ENCODE assay signal across 22 mouse cellular contexts in genomic region chr15:83478096-83478495, GRCm38 (mm10).
"Had no signal": no experiment of that assay in that cellular context is flagged by ENCODE, and none has a peak within 500 bp of the region (broad histone marks: within the 10 kb centered on the region; RNA-seq: fewer than 3 reads in every experiment).

No protein-coding gene starts in this region.

- ATAC-seq: forebrain, postnatal 0 days; hindbrain, embryonic 16.5 days; inflammation-experienced regulatory T-cells, adult 6 months; intestine, embryonic 15.5 days; intestine, postnatal 0 days had no signal

- H3K9ac ChIP-seq: forebrain, postnatal 0 days; heart, embryonic 12.5 days; hindbrain, embryonic 12.5 days; hindbrain, embryonic 14.5 days; intestine, embryonic 15.5 days; limb, embryonic 12.5 days; liver, embryonic 13.5 days; liver, embryonic 15.5 days had no signal

- H3K36me3 ChIP-seq: heart, embryonic 10.5 days; heart, embryonic 12.5 days; hindbrain, embryonic 10.5 days; hindbrain, embryonic 12.5 days; intestine, embryonic 15.5 days; limb, embryonic 10.5 days; limb, embryonic 12.5 days; liver, embryonic 13.5 days; liver, embryonic 15.5 days had no signal

- H3K9me3 ChIP-seq: heart, embryonic 10.5 days; heart, embryonic 12.5 days; hindbrain, embryonic 10.5 days; hindbrain, embryonic 12.5 days; intestine, embryonic 15.5 days; limb, embryonic 10.5 days; limb, embryonic 12.5 days; liver, embryonic 13.5 days; liver, embryonic 15.5 days had no signal

- H3K27me3 ChIP-seq: heart, embryonic 12.5 days; hindbrain, embryonic 12.5 days; intestine, embryonic 15.5 days; limb, embryonic 12.5 days had no signal

- H3K4me2 ChIP-seq: heart, embryonic 12.5 days; hindbrain, embryonic 12.5 days; hindbrain, embryonic 14.5 days; intestine, embryonic 15.5 days; limb, embryonic 12.5 days; liver, embryonic 11.5 days; liver, embryonic 13.5 days; liver, embryonic 15.5 days had no signal

- H3K4me3 ChIP-seq: heart, embryonic 10.5 days; heart, embryonic 12.5 days; hindbrain, embryonic 10.5 days; hindbrain, embryonic 12.5 days; intestine, embryonic 15.5 days; layer of hippocampus, adult 2 months; left cerebral cortex, adult 2 months; limb, embryonic 10.5 days; limb, embryonic 12.5 days; liver, embryonic 13.5 days; liver, embryonic 15.5 days had no signal

- H3K27ac ChIP-seq: heart, embryonic 10.5 days; hindbrain, embryonic 12.5 days; hindbrain, embryonic 14.5 days; intestine, embryonic 15.5 days; layer of hippocampus, adult 2 months; left cerebral cortex, adult 2 months; limb, embryonic 10.5 days; limb, embryonic 12.5 days; liver, embryonic 13.5 days; liver, embryonic 15.5 days had no signal

- DNase-seq: forebrain, postnatal 0 days; gastrocnemius, postnatal 25 days; heart, adult 18-20 months; heart, postnatal 10 days; heart, postnatal 4 days; liver; liver, embryonic 13.5 days had no signal
